Mouse (Mus musculus) kidney, postnatal 4 days (tissue): ENCODE measurements at regions not wholly inside any gene's neighbourhood (a gene's known extent, or its start where the extent isn't known, plus 50 kb on each side); places are given as distances from the start of the nearest gene placed in this dataset.

Source experiments
- DNase-seq, 2 experiments: peaks; one replicate each; pipeline ENCODE4 v3.0.0; 2021; ENCODE audit warnings: mixed read lengths in 2 of 2

DNA sequence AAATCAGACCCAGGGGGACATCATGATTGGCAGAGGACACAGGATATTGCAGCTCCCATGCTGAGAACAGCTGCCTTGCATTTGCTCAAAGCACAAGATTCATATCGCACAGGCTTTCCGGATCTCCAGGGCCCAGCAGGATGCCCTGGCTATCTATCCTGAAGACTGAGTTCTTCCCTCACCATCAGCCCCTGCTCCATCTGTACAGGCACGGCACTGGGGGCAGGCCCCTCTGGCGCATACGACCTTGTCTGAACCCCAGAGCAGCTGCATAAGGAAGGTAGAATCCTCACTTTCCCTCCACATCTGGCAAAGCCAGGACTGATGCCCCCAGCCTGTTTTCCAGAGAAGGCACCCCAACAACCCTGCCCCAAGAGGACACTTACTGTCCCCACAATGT is 266.8 kb downstream of the Tns1 start:
- no peak for DNase-seq

DNA sequence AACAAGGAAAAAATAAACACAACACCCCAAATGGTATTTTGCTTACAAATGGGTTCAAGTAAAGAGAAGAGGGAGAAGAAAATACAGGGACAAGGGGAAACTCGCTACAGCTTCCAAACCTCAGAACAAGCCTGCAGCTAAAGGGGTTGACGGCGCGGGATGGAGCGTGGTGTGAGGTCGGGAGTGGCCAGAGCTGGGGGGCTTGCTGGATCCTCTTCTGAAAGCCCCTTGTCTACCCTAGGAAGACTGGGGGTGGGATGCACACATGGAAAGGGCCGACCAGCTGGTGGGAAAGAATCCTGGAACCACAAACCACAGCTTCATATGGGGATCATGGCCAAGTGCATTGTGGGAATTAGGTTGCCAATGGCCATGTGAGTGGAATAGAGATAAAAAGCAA is 267.4 kb downstream of the Tns1 start:
- DNase-seq: no peak

DNA sequence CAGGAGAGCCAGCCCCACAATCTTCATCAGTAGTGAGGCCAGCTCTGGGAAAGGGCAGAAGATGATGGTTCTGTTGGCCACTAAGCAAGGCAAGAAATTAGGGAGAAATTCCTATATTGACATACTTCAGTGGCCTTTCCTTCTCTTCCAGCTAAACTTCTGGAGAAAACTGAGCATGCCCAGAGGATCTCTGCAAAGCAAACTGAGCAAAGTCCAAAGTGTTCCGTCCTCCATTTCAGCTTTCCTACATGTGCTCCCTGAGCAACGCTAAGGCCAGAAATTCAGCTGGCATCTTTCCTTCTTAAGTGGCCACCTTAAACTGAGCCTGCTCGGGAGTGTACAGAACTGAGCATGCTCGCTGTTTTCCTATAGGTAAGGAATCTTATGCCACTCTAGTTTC is 268.9 kb downstream of the Tns1 start:
- DNase-seq: no peak

DNA sequence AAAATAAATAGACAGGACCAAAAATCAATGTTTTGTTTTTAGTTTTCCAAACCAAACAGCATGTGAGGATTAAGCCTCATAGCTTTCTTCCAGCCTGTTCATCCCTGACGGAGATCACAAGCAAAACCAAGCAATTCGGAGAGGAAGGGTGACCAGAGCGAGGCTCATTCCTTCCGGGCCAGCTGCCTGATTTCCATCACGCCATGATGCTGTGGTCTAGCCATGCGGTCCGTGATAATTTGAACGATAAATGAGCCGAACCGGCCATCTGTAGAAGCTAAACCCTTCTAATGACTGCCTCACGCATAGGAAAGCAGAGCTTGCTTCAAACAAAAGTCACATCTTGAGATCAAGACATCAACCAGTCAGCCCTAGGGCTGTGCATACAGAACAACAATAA is 270.4 kb downstream of the Tns1 start:
- no peak for DNase-seq

DNA sequence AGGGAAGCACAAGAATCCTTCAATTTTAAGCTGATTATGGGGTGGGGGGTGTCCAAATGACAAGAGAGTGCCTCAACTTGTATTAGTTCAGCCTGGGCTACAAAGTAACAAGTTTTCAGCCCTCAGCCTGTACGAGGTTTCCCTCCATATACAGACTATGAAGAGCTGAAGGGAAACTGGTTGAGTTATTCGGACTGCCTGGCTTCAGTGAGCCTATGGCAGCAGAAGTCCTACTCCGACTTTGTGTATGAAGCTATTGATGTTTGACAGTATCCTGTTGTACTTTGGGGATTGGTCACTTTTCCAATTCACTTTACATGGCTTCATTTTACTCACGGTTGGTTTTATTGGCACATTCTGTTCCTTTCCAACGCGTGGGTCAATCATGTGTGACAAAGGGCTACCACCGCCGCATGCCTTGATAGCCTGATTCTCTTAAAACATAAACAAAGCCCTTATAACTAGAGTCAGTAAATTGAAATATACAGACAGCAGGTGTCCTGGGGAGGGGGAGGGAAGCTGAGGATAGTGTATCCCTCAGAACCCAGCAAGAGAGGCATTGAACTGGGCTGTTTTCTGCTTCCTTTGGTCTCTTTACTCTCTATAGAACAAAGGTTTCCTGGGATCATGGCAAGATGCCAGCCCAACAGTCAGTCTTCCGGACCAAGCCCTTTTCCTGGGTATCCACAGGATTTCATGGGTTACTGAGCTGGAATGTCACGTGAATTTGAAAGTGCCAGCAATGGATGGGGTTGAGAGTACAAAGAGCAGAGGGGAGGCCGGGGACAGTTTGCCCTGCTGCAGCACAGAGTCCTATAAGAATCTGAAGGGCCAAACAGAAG is 273.9 kb downstream of the Tns1 start:
- peak; percentile 78 to 88 for DNase-seq

DNA sequence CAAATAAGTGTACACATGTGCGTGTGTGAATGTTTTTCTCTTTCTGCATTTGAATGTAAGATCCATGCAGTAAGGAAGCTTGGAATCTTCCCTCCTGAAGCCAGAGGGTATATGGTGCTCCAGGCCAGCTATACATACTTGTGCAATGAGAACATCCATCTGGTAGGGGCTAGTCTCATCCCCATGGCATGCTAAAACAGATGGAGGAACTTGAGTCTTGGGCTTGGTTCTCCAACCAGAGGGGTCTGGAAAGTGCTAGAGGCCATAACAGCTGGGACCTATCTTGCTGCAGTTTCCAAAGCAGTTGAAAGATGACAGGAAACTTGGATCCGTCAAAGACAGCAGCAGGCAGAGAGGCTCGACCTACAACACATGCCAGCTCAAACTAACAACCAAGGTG is 275.9 kb downstream of the Tns1 start:
- DNase-seq: no peak

DNA sequence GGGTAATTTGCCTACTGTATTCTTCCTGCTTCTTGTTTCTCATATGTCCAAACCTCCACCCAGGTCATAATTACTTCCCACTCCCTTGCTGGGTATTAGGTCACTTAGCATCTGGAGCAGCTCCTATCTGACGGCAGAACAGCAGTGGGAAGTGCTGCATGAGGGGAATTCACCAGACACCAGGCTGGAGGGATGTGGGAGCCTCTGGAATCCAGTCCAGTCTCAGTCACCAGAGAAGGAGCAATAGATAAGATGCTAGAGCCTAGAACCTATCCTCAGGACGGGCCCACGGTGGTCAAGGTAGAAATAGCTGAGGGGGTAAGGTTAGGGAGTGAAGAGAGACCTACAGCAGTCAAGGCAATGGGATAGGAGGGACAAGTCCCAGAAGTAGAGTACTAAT is 277.1 kb downstream of the Tns1 start:
- DNase-seq: no peak

DNA sequence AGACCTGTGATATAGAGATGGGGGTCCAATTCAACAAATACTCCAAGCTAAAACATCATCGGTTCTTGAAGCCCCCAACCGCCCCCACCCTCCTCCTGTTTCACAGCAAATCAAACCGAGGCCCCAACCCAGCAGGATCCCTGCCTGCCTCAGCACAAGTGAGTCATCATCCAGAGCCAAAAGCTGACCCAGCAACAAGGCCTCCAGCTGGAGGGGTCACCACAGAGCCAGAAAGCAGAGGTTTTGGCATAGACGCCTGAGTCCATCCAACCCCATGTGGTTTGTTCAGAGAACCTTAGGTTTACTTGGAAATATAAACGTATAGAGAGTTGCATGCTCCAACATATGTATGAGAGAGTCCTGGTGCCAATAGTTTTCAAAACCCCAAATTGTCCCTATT is 279.1 kb downstream of the Tns1 start:
- DNase-seq: no peak

DNA sequence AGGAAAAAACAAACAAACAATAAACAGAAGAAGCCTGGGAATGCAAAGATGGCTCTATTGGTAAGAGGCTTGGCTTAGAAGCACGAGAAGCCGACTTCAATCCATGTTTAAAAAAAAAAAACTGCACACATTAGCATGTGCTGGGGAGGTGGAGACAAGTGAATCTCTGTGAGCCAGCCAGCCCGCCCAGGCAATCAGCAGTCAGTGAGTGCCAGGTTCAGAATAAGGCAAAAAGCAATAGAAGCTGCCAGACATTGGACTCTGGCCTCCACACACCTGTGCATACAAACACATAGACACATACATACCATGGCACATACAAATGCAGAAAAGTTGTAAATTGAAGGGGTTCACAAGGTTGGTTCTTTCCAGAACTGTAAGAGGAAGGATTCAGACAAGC is 279.7 kb downstream of the Tns1 start:
- no peak for DNase-seq

DNA sequence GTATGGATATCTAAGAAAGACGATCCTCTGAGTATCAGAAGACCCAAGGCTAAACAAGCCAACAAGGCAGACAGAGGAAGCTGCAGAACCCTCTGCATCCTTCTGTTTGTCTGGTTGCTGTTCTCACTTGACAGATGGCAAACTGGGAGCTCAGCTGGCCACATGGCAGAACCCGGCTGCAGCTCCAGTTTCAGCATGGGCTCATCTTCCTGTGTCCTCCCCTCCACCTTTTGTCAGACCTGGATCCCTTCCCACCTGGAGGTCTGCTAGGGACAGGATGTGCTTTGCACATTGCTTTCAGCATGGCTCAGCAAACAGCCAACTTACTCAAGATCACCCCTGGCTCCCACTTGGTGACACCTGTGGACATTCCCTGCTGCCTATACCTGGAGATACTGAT is 284.9 kb downstream of the Tns1 start:
- no peak for DNase-seq

DNA sequence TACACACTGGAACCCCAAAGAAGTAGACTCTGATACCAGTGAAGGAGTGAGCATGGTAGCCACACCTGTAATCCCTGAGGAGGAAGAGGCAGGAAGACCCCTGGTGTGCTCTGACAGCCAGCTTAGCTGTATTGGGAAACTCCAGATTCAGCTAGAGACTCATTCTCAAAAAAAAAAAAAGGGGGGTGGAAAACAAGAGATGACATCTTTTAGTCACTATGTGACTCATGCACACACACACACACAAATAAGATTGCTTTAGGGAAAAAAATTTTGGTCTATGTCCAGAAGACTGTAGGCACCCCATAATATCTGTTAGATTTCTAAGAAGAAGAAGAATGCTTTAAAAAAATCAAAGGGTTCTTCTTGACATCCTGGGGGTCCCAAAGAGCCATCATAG is 287.6 kb downstream of the Tns1 start:
- DNase-seq: no peak

DNA sequence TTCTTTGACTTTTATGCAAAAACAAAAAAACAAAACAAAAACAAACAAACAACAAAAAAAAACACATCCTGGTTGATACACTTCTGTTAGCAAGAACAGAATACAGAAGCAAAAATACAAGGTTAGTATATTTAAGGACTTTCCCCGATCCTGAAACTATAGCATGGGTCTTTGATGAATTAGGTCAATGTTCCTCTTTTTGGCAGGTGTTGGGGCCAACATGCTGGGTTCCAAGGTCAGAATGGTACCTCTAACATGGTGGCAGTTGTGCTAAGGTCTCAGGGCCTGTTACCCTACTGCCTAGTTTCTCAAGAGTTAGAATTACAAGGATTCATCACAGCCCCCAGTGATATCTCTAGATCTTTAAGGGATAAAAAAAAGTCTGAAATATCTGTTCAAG is 289.7 kb downstream of the Tns1 start:
- no peak for DNase-seq

DNA sequence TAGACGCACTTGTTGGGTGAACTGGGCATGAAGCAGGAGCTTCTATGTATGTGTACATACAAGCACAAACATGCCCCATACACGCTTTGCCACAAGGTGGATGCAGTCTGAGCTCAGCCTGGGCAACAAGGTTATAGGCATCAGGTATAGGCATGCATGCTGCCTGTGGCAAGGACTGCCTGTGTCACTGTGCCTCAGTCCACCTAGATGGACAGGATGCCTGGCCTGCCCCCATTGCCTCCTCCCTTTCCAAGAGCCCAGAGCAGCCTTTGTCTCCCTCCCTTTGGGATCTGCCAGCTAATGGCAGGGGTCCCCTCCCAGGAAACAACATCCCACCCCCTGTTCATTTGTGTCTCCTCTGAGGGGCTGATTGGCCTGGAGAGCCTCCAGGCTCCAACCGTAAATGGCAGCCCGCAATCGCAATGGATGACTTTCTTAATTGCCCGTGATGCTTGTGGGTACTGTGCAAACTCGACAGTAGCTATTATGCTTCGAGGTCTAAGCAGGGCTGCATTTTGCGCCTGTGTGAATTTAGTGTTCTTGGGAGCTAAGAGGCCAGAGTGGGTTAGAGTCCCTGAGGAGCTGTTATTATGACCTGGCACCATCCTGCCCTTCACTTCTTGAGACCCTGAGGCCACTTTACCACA is 293.6 kb downstream of the Tns1 start:
- DNase-seq: no peak

DNA sequence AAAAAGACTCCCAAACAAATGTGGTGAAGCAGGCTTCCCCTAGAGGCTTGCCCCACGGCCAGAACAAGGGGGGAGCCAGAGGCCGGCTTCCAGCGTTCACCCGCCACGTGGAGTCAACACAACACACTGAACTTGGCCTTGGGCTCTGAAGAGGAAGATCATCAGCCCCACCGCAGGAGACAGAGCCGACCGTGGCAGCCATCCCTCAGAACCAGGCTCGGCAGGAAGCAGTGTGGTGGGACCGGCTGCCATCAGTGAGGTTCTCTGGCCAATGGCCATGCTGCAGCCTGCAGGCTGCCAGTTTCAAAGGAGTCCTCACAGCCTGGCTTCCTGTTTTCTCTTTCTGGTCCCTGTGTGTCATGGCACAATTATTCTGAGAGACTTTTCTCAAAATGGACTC is 295.3 kb downstream of the Tns1 start:
- DNase-seq: peak; percentile 10 to 21

DNA sequence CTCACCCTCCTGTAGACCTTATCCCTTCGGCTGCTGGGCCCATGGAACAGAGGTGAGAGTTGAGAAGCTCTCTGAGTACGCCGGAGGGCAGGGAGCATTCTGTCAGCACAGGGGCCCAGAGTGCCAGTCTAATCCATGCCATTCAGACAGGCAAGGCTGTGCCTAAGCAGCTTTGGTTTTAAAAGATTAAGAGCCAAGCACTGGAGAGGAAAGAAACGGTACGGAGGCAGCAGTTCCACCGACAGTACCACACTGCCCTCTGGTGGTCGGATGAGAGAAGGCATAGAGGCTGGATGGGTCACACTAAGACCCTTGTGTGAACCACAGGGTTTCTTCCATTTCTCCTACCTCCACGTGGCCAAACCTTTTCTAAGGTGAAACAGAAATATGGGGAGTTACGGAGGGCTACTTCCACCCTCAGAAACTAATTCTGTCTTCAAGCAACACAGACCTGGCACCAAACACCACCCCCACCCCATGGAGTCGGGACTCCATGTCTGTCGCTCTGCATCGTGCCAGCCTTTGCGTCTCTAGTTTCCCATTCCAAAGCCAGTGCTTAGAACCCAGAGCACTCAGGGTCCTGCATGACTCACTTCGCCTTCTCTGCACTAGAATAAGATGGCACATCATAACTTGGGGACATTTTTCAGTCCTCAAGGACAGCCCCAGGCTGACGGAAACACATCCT is 297.9 kb downstream of the Tns1 start:
- DNase-seq: peak; percentile 94 to 95

DNA sequence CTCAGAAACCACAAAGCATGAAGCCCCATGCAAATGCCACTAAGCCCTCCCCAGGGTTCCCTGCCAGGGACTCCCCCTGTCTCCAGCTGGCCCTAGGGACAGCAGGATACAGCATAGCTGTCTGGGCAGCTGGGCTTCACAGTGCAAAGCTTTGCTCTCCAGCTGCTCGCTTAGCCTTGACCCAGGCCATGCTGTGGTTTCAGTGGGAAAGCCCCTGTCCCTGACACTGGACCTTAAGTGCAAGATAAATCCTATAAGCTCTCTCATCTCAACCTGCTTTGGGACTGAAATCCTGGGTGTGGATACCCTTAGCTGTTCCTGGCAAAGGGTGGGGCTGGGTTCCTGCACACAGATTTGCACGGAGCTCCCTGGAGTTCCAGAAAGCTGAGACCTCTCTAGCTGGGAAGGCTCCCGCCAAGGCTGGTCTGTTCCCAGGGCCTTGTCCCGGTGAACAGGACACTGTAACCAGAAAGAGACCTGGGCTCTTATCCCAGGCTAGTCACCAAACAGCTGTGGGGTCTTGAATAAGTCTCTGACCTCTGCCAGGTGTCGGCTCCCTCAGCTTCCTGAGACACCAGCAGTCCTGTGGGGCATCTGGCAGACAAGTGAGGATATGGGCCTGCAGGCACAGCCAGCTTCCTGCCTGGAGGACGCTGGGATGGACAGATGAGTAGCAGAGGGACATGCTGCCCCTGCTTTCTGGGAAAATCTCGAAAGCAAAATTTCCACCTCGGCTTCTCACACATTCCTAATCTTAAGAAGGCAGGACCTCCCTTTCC is 299.7 kb downstream of the Tns1 start:
- peak; percentile 61 to 69 for DNase-seq

DNA sequence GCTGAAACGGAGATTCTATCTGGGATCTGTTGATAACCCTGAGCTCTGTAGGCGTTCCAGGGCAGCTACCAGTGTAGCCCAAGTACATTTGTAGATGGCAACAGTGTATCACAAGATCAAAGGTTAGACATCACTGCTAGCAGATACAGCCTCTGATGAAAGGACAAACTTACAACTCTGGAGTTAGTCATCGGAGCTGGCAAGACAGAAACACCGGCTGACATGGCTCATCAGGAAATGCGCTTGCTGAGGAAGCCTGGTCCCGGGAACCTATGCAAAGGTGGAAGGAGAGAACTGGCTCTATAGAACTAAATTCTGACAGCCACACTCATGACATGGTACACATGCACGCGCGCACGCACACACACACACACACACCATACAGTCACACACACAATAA is 300.5 kb downstream of the Tns1 start:
- no peak for DNase-seq

DNA sequence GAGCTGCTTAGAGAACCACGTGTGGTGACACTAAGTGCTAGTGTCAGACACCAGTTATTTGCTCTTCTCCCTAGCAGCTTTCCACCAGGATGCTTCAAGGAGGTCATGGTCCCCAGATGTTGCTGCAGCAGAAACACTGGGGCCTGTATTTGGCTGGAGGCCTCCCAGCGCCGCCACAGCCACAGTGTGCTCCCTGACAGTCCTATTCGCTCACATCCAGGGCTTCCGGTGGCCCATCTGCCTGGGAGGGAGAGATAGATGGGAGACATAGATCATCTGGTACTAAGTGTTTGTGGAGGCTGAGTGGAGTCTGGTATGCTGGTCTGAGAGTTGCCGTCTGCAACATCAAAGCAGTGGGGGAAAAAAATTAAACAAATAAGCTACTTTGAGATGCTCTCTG is 301.6 kb downstream of the Tns1 start:
- DNase-seq: peak; percentile 51 to 68

DNA sequence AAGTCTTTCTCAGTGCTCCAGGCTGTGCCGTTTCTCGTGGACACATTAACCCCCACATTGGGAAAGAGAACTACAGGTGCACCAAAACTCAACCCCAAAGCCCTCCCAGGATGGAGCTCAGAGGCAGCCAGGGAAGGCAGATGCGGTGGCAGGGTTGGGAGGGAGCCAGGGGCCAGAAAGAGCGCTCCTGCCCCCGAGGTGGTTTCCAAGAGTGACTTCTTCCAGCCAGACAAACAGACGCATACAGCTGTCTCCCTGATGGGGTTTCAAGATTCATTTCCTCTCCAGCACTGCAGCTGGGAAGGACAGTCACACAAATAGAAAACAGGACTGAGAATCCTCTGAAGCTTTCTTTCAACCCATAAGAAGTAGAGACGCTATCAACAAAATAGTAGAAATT is 303.5 kb downstream of the Tns1 start:
- DNase-seq: peak; percentile 23 to 26

DNA sequence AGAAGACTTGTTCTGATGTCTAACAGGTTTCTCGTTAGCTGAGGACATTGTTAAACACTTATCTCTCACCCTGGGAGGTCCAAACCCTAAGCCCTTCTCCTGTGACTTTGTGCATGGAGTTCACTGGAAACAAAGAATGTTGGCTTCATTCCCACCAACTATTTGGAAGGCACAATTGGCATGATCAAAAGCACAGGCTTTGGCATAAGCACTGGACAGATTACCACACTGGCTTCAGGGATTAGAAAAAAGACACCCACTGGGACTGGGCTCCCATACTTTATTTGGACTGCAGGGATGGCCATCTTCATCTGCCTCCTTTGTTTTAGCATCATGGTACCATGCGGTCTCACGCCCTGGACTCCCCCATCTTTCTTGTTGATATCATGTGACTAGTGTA is 317.0 kb downstream of the Tns1 start:
- DNase-seq: no peak

DNA sequence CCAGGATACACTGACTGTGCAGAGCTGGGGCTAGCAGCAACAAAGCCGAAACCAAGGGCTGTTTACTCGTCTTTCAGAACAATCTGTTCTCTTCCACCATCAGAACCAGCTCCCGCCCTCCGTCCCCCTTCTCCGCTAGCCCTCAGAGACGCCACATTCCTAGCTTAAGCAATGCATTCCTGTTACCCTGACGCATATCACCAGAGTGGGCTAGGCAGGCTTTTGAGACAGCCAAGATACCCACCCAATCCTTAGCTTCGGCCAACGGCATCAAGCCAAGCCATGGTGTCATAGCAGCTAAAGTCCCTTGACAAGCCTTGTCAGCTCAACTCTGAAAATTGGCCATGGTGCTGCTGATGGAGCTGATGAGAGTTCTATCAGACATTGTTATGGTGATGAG is 319.1 kb downstream of the Tns1 start:
- no peak for DNase-seq

DNA sequence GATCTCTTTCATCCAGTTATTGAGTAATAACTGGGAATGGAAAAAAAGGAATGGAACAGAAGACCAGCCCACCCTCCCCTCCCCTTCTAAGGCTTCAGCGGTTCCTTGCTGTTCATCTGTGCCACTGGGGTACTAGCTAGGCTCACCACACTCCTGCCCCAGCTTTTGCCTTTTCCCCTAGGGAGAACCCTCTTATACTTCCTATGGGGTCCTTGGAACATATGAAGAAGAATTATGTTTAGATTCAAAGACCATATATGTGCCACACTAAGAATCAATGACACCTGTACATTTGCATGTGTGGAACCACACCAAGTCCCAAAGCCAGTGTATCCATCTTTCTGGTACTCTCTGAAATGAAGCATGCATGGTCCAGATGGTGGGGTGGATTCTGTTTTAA is 324.3 kb downstream of the Tns1 start:
- no peak for DNase-seq

DNA sequence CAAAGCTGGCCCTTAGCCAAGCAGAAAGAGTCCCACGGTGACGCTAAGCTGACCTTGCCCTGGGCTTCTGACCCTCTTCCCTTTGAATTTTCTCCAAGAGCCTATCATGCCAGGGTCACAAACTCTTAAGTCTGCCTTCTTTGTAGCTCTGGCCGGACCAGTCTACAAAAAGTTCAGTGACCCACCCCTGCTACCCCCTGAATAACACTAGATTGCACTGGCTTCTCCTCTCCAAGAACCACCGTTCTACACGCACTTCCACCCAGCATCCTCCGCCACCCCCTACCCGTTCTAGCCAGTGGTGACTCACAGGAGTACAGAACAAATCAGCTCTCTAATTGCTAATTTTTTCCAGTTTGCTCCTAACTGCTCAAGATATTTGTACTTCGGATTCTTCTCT is 325.0 kb downstream of the Tns1 start:
- DNase-seq: peak in 1 of 2 experiments; percentile 11
